Mouse (Mus musculus): ENCODE data around the gene Pdcd1lg2. TPM values are rescaled to one million over a fixed set of nuclear protein-coding genes. Genes with fewer than 3 reads are reported as not detected.

Pdcd1lg2 gene
- total and polyA plus RNA-seq, 3 experiments: 0.14 TPM; not detected in 2

DNA sequence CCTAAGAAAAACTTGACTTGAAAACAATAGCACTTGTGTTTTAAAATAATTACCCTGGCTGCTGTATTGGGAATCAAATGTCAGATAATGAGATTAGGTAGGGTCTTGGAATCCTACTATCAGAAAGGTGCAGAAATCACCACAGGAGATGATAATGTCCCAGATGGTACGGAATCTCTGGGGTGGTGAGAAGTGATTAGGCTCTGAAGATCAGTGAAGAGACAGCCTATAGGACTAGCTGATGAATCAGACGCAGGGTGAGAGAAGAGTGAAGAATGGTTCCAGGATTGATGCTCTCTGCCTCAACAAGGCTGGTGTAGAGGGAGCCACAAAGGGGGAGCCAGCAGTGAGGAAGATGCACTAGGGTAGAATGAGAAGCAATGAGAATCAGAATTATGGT is 6.5 kb downstream of the Pdcd1lg2 start:
- Histone ChIP-seq H3K9ac (ENCODE audit: low read depth, low read length) (no peak overlapping the region), H3K27me3 (ENCODE audit: control insufficient read depth, insufficient read depth, low read length) (no peaks in the 10 kb centered on the region), H3K27ac (no peak overlapping the region), H3K79me2 (replicated peaks; ENCODE audit: control insufficient read depth, insufficient read depth, low read length) (no peaks in the 10 kb centered on the region), H3K4me1 (ENCODE audit: control insufficient read depth, insufficient read depth, low read length) (peaks cover 10% of the 10 kb centered on the region), H3K4me3 (no peak overlapping the region), H3K36me3 (ENCODE audit: control insufficient read depth, insufficient read depth, low read length) (no peaks in the 10 kb centered on the region)
- intact Hi-C loops (cut with DNase I): loop anchor here (5.0 kb wide), 2 partner anchors 45 to 85 kb away; no protein-coding TSS in a partner anchor
- no peak for DNase-seq
- 67% methylated on average over 2 of the region's 2 CpGs for WGBS
- TF ChIP-seq CTCF (IDR thresholded peaks at IDR 0.05) (no peak), EP300 (IDR thresholded peaks at IDR 0.05; ENCODE audit: insufficient read depth, low read depth, low read length) (no peak), POLR2A (IDR thresholded peaks at IDR 0.05; ENCODE audit: insufficient read depth, low read depth, low read length) (no peak)

DNA sequence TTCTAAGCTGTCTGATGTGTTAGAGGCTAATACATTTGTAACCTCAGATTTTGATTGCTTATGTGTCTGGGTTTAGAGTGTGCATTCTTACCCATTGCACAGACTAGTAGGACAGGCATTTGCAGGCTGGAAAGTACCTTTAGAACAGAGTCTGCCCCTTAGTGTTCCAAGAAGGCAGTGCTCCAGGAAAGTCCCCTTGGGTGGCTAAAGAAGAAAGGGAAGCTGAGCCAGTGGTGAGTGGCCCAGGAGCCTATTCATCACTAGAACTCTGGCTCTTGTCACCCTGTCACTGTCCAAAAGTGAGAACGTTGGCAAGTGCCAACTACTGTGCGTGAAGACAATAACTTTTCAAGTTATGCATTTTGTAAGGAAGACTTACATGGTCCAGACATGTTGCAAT is 7.2 kb downstream of the Pdcd1lg2 start:
- peak; percentile 17; the same call in 1 of the 2 replicates for TF ChIP-seq CTCF (IDR thresholded peaks at IDR 0.05)
- no peak for TF ChIP-seq POLR2A (IDR thresholded peaks at IDR 0.05; ENCODE audit: insufficient read depth, low read depth, low read length)
- no peak for TF ChIP-seq EP300 (IDR thresholded peaks at IDR 0.05; ENCODE audit: insufficient read depth, low read depth, low read length)
- intact Hi-C loops (cut with DNase I): loop anchor here (2.0 to 5.0 kb wide), 3 partner anchors 46 to 84 kb away; no protein-coding TSS in a partner anchor
- H3K4me1 ChIP-seq (ENCODE audit: control insufficient read depth, insufficient read depth, low read length): peaks cover 10% of the 10 kb centered on the region
- no peaks in the 10 kb centered on the region for H3K79me2 ChIP-seq (replicated peaks; ENCODE audit: control insufficient read depth, insufficient read depth, low read length)
- no peak for DNase-seq
- no peaks in the 10 kb centered on the region for H3K36me3 ChIP-seq (ENCODE audit: control insufficient read depth, insufficient read depth, low read length)
- H3K27me3 ChIP-seq (ENCODE audit: control insufficient read depth, insufficient read depth, low read length): no peaks in the 10 kb centered on the region
- peak overlapping the region; percentile 82 for H3K27ac ChIP-seq
- no peak overlapping the region for H3K9ac ChIP-seq (ENCODE audit: low read depth, low read length)
- 16% methylated on average over 2 of the region's 2 CpGs for WGBS
- H3K4me3 ChIP-seq: no peak overlapping the region

DNA sequence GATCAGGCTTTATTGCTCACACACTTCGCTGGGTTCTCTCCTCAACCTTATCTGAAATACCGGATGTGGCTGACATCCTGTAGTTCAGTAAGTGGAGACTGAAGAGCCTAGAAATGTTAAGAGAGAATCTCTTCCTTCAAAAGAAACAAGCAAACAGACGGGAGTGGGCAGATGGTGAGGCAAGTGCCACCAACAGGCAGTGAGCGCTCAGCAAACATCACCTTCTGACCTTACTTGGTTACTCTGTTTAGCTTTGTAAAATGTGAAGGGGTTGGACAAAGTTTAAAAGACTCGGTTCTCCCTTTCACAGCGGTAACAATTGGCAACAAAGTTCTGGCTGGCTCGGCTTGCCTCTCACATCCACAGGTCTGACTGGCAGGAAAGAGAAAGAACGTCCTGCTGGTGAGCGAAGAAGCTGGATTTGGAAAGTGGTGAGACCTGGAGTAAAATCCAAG is 8.0 kb downstream of the Pdcd1lg2 start:
- peak; percentile 41 to 48 for DNase-seq

DNA sequence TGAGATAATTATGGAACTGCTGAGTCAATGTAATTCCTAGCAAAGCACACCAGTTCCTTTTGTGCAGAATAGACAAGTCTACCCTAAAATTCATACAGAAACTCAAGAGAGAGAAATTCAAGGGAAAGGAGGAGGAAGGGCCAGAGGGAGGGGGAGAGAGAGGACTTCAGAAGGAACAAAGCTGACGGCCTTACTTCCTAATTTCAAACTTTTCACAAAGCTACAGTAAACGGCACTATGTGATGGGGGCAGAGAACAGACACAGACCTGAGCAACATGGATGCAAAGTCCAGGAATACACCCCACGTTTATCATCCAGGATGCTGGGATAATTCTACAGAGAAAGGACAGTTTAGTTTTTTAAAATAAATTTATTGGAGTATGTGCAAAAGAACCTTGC is 8.8 kb downstream of the Pdcd1lg2 start:
- TF ChIP-seq POLR2A (IDR thresholded peaks at IDR 0.05; ENCODE audit: insufficient read depth, low read depth, low read length): no peak
- TF ChIP-seq CTCF (IDR thresholded peaks at IDR 0.05): no peak
- TF ChIP-seq EP300 (IDR thresholded peaks at IDR 0.05; ENCODE audit: insufficient read depth, low read depth, low read length): no peak
- Histone ChIP-seq H3K27ac (peak overlapping the region; percentile 82), H3K27me3 (ENCODE audit: control insufficient read depth, insufficient read depth, low read length) (no peaks in the 10 kb centered on the region), H3K79me2 (replicated peaks; ENCODE audit: control insufficient read depth, insufficient read depth, low read length) (no peaks in the 10 kb centered on the region), H3K36me3 (ENCODE audit: control insufficient read depth, insufficient read depth, low read length) (no peaks in the 10 kb centered on the region), H3K9ac (ENCODE audit: low read depth, low read length) (no peak overlapping the region), H3K4me3 (no peak overlapping the region), H3K4me1 (ENCODE audit: control insufficient read depth, insufficient read depth, low read length) (peaks cover 10% of the 10 kb centered on the region)
- intact Hi-C loops (cut with DNase I): loop anchor here (2.0 to 5.0 kb wide), 3 partner anchors 47 to 83 kb away; no protein-coding TSS in a partner anchor
- no peak for DNase-seq
- WGBS: 49% methylated on average over 3 of the region's 3 CpGs

More for the DNA sequence above, 8.0 kb downstream of the Pdcd1lg2 start:
- H3K4me1 ChIP-seq (ENCODE audit: control insufficient read depth, insufficient read depth, low read length): peaks cover 10% of the 10 kb centered on the region
- 11% methylated on average over 9 of the region's 9 CpGs for WGBS
- peak overlapping the region; percentile 82 for H3K27ac ChIP-seq
- 0 out of 2 replicates have a peak, but pooled peaks have one; percentile 17 for TF ChIP-seq CTCF (IDR thresholded peaks at IDR 0.05)
- no peak for TF ChIP-seq POLR2A (IDR thresholded peaks at IDR 0.05; ENCODE audit: insufficient read depth, low read depth, low read length)
- H3K79me2 ChIP-seq (replicated peaks; ENCODE audit: control insufficient read depth, insufficient read depth, low read length): no peaks in the 10 kb centered on the region
- no peaks in the 10 kb centered on the region for H3K36me3 ChIP-seq (ENCODE audit: control insufficient read depth, insufficient read depth, low read length)
- intact Hi-C loops (cut with DNase I): loop anchor here (2.0 to 5.0 kb wide), 3 partner anchors 46 to 84 kb away; no protein-coding TSS in a partner anchor
- no peaks in the 10 kb centered on the region for H3K27me3 ChIP-seq (ENCODE audit: control insufficient read depth, insufficient read depth, low read length)
- no peak overlapping the region for H3K9ac ChIP-seq (ENCODE audit: low read depth, low read length)
- peak overlapping the region; percentile 6; the same call in 1 of the 2 replicates for H3K4me3 ChIP-seq

DNA sequence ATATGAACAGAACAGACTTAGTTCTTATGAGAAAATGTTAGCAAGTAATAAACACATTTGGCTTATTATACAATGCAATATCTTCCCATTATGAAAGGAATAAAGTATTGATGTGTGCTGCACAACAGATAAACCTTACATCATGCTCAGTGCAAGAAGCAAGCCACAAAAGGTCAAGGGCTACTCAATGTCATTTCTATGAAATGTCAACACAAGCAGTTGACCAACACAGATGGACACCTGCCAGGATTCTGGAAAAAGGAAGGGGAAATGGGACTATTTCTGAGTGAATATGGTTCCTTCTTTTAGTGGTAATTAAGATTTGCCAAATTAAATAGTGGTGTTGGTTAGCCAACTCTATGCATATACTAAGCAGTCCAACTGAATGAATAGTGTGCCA is 9.2 kb downstream of the Pdcd1lg2 start:
- Histone ChIP-seq H3K4me1 (ENCODE audit: control insufficient read depth, insufficient read depth, low read length) (peaks cover 10% of the 10 kb centered on the region), H3K27me3 (ENCODE audit: control insufficient read depth, insufficient read depth, low read length) (no peaks in the 10 kb centered on the region), H3K4me3 (no peak overlapping the region), H3K79me2 (replicated peaks; ENCODE audit: control insufficient read depth, insufficient read depth, low read length) (no peaks in the 10 kb centered on the region), H3K36me3 (ENCODE audit: control insufficient read depth, insufficient read depth, low read length) (no peaks in the 10 kb centered on the region), H3K9ac (ENCODE audit: low read depth, low read length) (no peak overlapping the region), H3K27ac (peak overlapping the region; percentile 82)
- DNase-seq: no peak
- intact Hi-C loops (cut with DNase I): loop anchor here (2.0 to 5.0 kb wide), 3 partner anchors 48 to 82 kb away; no protein-coding TSS in a partner anchor
- TF ChIP-seq EP300 (IDR thresholded peaks at IDR 0.05; ENCODE audit: insufficient read depth, low read depth, low read length): no peak
- TF ChIP-seq POLR2A (IDR thresholded peaks at IDR 0.05; ENCODE audit: insufficient read depth, low read depth, low read length): no peak
- TF ChIP-seq CTCF (IDR thresholded peaks at IDR 0.05): no peak

DNA sequence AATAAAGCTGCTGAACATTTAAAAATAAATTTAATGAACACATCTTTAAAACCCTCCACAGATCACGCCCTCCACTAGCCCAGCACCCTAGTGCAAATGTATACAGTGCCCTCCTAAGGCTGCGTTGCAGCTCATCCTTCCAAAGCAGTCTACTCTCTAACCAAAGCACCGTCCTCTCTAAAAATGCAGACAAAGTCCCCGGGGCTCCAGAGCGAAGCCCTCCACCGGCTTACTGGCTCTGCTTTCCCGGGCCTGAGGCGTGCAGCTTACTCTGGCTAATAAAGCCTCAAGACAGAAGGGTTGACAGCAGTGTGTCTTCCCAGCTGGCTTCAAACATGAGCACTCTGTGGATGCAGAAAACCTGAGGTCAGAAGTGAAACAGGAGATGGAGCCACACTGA is 9.7 kb downstream of the Pdcd1lg2 start:
- Histone ChIP-seq H3K27me3 (ENCODE audit: control insufficient read depth, insufficient read depth, low read length) (no peaks in the 10 kb centered on the region), H3K36me3 (ENCODE audit: control insufficient read depth, insufficient read depth, low read length) (no peaks in the 10 kb centered on the region), H3K79me2 (replicated peaks; ENCODE audit: control insufficient read depth, insufficient read depth, low read length) (no peaks in the 10 kb centered on the region), H3K4me1 (ENCODE audit: control insufficient read depth, insufficient read depth, low read length) (peaks cover 10% of the 10 kb centered on the region), H3K9ac (ENCODE audit: low read depth, low read length) (no peak overlapping the region), H3K27ac (no peak overlapping the region; the same call in 1 of the 2 replicates), H3K4me3 (no peak overlapping the region)
- intact Hi-C loops (cut with DNase I): no loop called here
- no peak for TF ChIP-seq CTCF (IDR thresholded peaks at IDR 0.05)
- TF ChIP-seq EP300 (IDR thresholded peaks at IDR 0.05; ENCODE audit: insufficient read depth, low read depth, low read length): no peak
- DNase-seq: no peak
- WGBS: 91% methylated on average over 8 of the region's 8 CpGs

Data from heart, adult 2 months (tissue).